Mouse (Mus musculus): ENCODE data around the gene Fgfr2.

- TF ChIP-seq EP300 (IDR thresholded peaks at IDR 0.05; ENCODE audit: low read depth) (no peak), CTCF (IDR thresholded peaks at IDR 0.05; ENCODE audit: low read depth) (no peak)
These were observed 2441.4 kb downstream of the Fgfr2 start for GRCm38 (mm10) chr7:130681798-130682197.

All from liver, postnatal 0 days (tissue).